Comparison of ENCODE assay signal across 24 mouse cellular contexts in genomic region chr2:71405613-71406012, GRCm38 (mm10). TPM values are rescaled to one million over a fixed set of nuclear protein-coding genes. Genes with fewer than 3 reads are reported as not detected.
A peak's percentile ranks its signal among the peaks of the same experiment; 100 is the strongest.
DNase-seq lines count a peak whose midpoint lies in the region; ATAC-seq and TF ChIP-seq lines count a peak whose summit lies in the region.
"Had no signal": no experiment of that assay in that cellular context is flagged by ENCODE, and none has a peak within 500 bp of the region (broad histone marks: within the 10 kb centered on the region; RNA-seq: fewer than 3 reads in every experiment).

No protein-coding gene starts in this region.

- no peak for TF ChIP-seq EP300 in MEL (IDR thresholded peaks at IDR 0.05; ENCODE audit: low read depth in 1 of 2, low read length in 2 of 2)

- H3K79me2 ChIP-seq in MEL (ENCODE audit: control insufficient read depth, insufficient read depth, low read length, poor library complexity): peaks cover 5% of the 10 kb centered on the region

- no peak for TF ChIP-seq POLR2A in MEL (IDR thresholded peaks at IDR 0.05; ENCODE audit: control insufficient read depth in 1 of 2, insufficient read depth in 1 of 2, low read depth in 1 of 2, low read length in 2 of 2, poor library complexity in 1 of 2)

- H3K4me1 ChIP-seq in MEL (ENCODE audit: control insufficient read depth in 1 of 2, insufficient read depth in 2 of 2, low read length in 2 of 2): peaks cover 2 to 5% of the 10 kb centered on the region in 2 experiments; a peak in 2 of 4 replicates
- no peaks in the 10 kb centered on the region for H3K4me1 ChIP-seq in kidney, embryonic 14.5 days (ENCODE audit: control insufficient read depth, insufficient read depth, low read length)
- H3K4me1 ChIP-seq: embryonic facial prominence, embryonic 15.5 days; heart, embryonic 15.5 days; hindbrain, embryonic 10.5 days had no signal

- no peaks in the 10 kb centered on the region for H3K9me3 ChIP-seq in MEL (replicated peaks; ENCODE audit: insufficient read depth, low read length)
- H3K9me3 ChIP-seq in kidney, embryonic 14.5 days (ENCODE audit: control insufficient read depth, low read length): no peaks in the 10 kb centered on the region
- H3K9me3 ChIP-seq: embryonic facial prominence, embryonic 15.5 days; G1E; heart, embryonic 15.5 days; hindbrain, embryonic 10.5 days had no signal

- H3K4me3 ChIP-seq in MEL (ENCODE audit: control insufficient read depth in 1 of 2, insufficient read depth in 1 of 2, low read depth in 2 of 2, low read length in 2 of 2): peak overlapping the region in 1 of 2 experiments; percentile 38; a peak in 1 of 4 replicates
- H3K4me3 ChIP-seq in kidney, embryonic 14.5 days (ENCODE audit: low read length): no peak overlapping the region
- H3K4me3 ChIP-seq: embryonic facial prominence, embryonic 15.5 days; heart, adult 2 months; heart, embryonic 15.5 days; hindbrain, embryonic 10.5 days had no signal

- peak overlapping the region; percentile 3; the same call in 1 of the 2 replicates for H3K9ac ChIP-seq in MEL (ENCODE audit: control insufficient read depth, low read depth, low read length, poor library complexity, severe bottlenecking)
- no peak overlapping the region for H3K9ac ChIP-seq in kidney, embryonic 14.5 days (ENCODE audit: low read depth, low read length)
- H3K9ac ChIP-seq: embryonic facial prominence, embryonic 15.5 days; heart, embryonic 15.5 days; hindbrain, embryonic 14.5 days had no signal

- H3K27me3 ChIP-seq in MEL (ENCODE audit: control insufficient read depth in 1 of 2, insufficient read depth in 2 of 2, low read length in 2 of 2): no peaks in the 10 kb centered on the region
- H3K27me3 ChIP-seq in kidney, embryonic 14.5 days (ENCODE audit: control insufficient read depth, insufficient read depth, low read length): no peaks in the 10 kb centered on the region
- H3K27me3 ChIP-seq: embryonic facial prominence, embryonic 15.5 days; heart, embryonic 15.5 days; Patski had no signal

- H3K4me2 ChIP-seq in kidney, embryonic 14.5 days (replicated peaks; ENCODE audit: low read depth, low read length): no peak overlapping the region
- H3K4me2 ChIP-seq: embryonic facial prominence, embryonic 15.5 days; heart, embryonic 11.5 days; heart, embryonic 15.5 days; hindbrain, embryonic 14.5 days had no signal

- no peak for TF ChIP-seq CTCF in MEL (IDR thresholded peaks at IDR 0.05 in 2 of 3, conservative IDR thresholded peaks at IDR 0.05 in 1 of 3; ENCODE audit: control insufficient read depth in 1 of 3, insufficient read depth in 1 of 3, low read depth in 2 of 3, low read length in 3 of 3, poor library complexity in 1 of 3, severe bottlenecking in 1 of 3)

- no peak overlapping the region for H3K27ac ChIP-seq in MEL (ENCODE audit: control insufficient read depth, low read depth, low read length)
- no peak overlapping the region for H3K27ac ChIP-seq in kidney, embryonic 14.5 days (ENCODE audit: low read depth, low read length)
- H3K27ac ChIP-seq: embryonic facial prominence, embryonic 15.5 days; heart, adult 2 months; heart, embryonic 15.5 days; hindbrain, embryonic 10.5 days; hindbrain, embryonic 14.5 days had no signal

- H3K36me3 ChIP-seq in MEL (ENCODE audit: control insufficient read depth in 1 of 2, insufficient read depth in 2 of 2, low read length in 2 of 2): peaks cover 24 to 27% of the 10 kb centered on the region in 2 experiments
- peaks cover 33% of the 10 kb centered on the region; the same call in 1 of the 2 replicates for H3K36me3 ChIP-seq in kidney, embryonic 14.5 days (ENCODE audit: control insufficient read depth, insufficient read depth, low read length)

- peak; percentile 54 for DNase-seq in 416B (ENCODE audit: low read depth)
- no peak for DNase-seq in MEL (ENCODE audit: low read depth, low spot score)
- no peak for DNase-seq in spleen, adult 12 weeks (ENCODE audit: low spot score)
- DNase-seq: adrenal gland, adult 2 months; adrenal gland, postnatal 25 days; cerebellum, adult 18-20 months; cerebellum, adult 9-11 months; embryo, embryonic 11 days; gastrocnemius, postnatal 10 days; heart, adult 2 months had no signal

- WGBS in kidney, embryonic 14.5 days: 96% methylated on average over 1 of the region's 1 CpGs

- no peak for TF ChIP-seq RAD21 in MEL (IDR thresholded peaks at IDR 0.05; ENCODE audit: low read depth, low read length)

- peak; percentile 77 for ATAC-seq in granulocyte monocyte progenitor cell, adult 5-6 weeks (replicated peaks; ENCODE audit: poor library complexity, severe bottlenecking)
- ATAC-seq in monocyte, adult 5-6 weeks (replicated peaks; ENCODE audit: insufficient number of reproducible peaks, low FRiP score, low TSS enrichment, poor library complexity, severe bottlenecking): 0 out of 2 replicates have a peak, but pooled peaks have one; percentile 43
- no peak for ATAC-seq in erythroblast, adult 5-6 weeks (replicated peaks; ENCODE audit: low FRiP score, poor library complexity, severe bottlenecking)
- no peak for ATAC-seq in kidney, embryonic 14.5 days (ENCODE audit: low FRiP score, low TSS enrichment)
- ATAC-seq: activated CD4-positive, CD25-positive, alpha-beta regulatory T cell, adult 4 months; forebrain, embryonic 16.5 days; intestine, postnatal 0 days; Patski had no signal

TF ChIP-seq in MEL, 35 proteins besides CTCF, POLR2A, EP300 and RAD21:
- 0 out of 2 replicates have a peak, but pooled peaks have one; percentile 13 for TF ChIP-seq ZNF384 (IDR thresholded peaks at IDR 0.05; ENCODE audit: low read depth, low read length)
- TF ChIP-seq USF2 (IDR thresholded peaks at IDR 0.05; ENCODE audit: borderline replicate concordance in 1 of 2, insufficient read depth in 1 of 2, low read depth in 1 of 2, low read length in 2 of 2): no peak
- peak; percentile 30; the same call in 1 of the 2 replicates for TF ChIP-seq USF1 (IDR thresholded peaks at IDR 0.05; ENCODE audit: low read depth, low read length)

RNA-seq across cellular contexts. Expression of gene Hat1, which starts 16.9 kb away (rescaled TPM):
- total RNA-seq in MEL (2012; rRNA removed): 167 and 190 TPM in 2 replicates
- 100 to 1,000 TPM in 1 of 2 experiments, not detected in 1; 167 TPM for polyA plus RNA-seq in MEL (2012; ENCODE audit: insufficient read depth in 1 of 2, insufficient read length in 2 of 2, low read depth in 1 of 2, low replicate concordance in 2 of 2, missing spikeins in 1 of 2)
- total RNA-seq in granulocyte monocyte progenitor cell, adult 5-6 weeks (2014; fragmentation: Nextera tagmentation): 118 and 134 TPM in 2 replicates
- 194 and 208 TPM in 2 replicates for total RNA-seq in granulocyte monocyte progenitor cell, adult 5-6 weeks (2017)
- 67.0 to 78.5 TPM (median 73.6 TPM) in 3 replicates for total RNA-seq in monocyte, adult 5-6 weeks (2017)
- total RNA-seq in erythroblast, adult 5-6 weeks (2015; ENCODE audit: low replicate concordance): 35.3 and 48.4 TPM in 2 replicates
- total RNA-seq in erythroblast, adult 5-6 weeks (2017; ENCODE audit: low replicate concordance): 43.7 and 65.2 TPM in 2 replicates
- 149 and 192 TPM in 2 replicates for polyA plus RNA-seq in kidney, embryonic 14.5 days (2014; fragmentation: Nextera tagmentation; extraction: Ambion mirVana)

RNA-seq across cellular contexts. Expression of gene Slc25a12, which starts 38.1 kb away (rescaled TPM):
- total RNA-seq in MEL (2012; rRNA removed): 63.2 and 67.4 TPM in 2 replicates
- polyA plus RNA-seq in MEL (2012; ENCODE audit: insufficient read depth in 1 of 2, insufficient read length in 2 of 2, low read depth in 1 of 2, low replicate concordance in 2 of 2, missing spikeins in 1 of 2): 10 to 100 TPM in 1 of 2 experiments, not detected in 1; 98.6 TPM
- total RNA-seq in granulocyte monocyte progenitor cell, adult 5-6 weeks (2014; fragmentation: Nextera tagmentation): 84.9 and 94.5 TPM in 2 replicates
- 81.2 and 93.9 TPM in 2 replicates for total RNA-seq in granulocyte monocyte progenitor cell, adult 5-6 weeks (2017)
- total RNA-seq in monocyte, adult 5-6 weeks (2017): 29.7 to 68.1 TPM (median 37.1 TPM) in 3 replicates
- 5.8 and 11.5 TPM in 2 replicates for total RNA-seq in erythroblast, adult 5-6 weeks (2015; ENCODE audit: low replicate concordance)
- 11.6 and 13.2 TPM in 2 replicates for total RNA-seq in erythroblast, adult 5-6 weeks (2017; ENCODE audit: low replicate concordance)
- 29.8 and 41.6 TPM in 2 replicates for polyA plus RNA-seq in kidney, embryonic 14.5 days (2014; fragmentation: Nextera tagmentation; extraction: Ambion mirVana)

RNA-seq across cellular contexts. Expression of gene Metap1d, which starts 47.5 kb away (rescaled TPM):
- total RNA-seq in MEL (2012; rRNA removed): 14.4 and 19.5 TPM in 2 replicates
- polyA plus RNA-seq in MEL (2012; ENCODE audit: insufficient read depth in 1 of 2, insufficient read length in 2 of 2, low read depth in 1 of 2, low replicate concordance in 2 of 2, missing spikeins in 1 of 2): 10 to 100 TPM in 1 of 2 experiments, not detected in 1; 28.5 TPM
- 20.7 and 50.3 TPM in 2 replicates for total RNA-seq in granulocyte monocyte progenitor cell, adult 5-6 weeks (2014; fragmentation: Nextera tagmentation)
- 17.0 and 25.4 TPM in 2 replicates for total RNA-seq in granulocyte monocyte progenitor cell, adult 5-6 weeks (2017)
- total RNA-seq in monocyte, adult 5-6 weeks (2017): 5.3 to 12.0 TPM (median 5.9 TPM) in 3 replicates
- total RNA-seq in erythroblast, adult 5-6 weeks (2015; ENCODE audit: low replicate concordance): 1.3 and 6.3 TPM in 2 replicates
- total RNA-seq in erythroblast, adult 5-6 weeks (2017; ENCODE audit: low replicate concordance): 5.9 and 8.4 TPM in 2 replicates
- polyA plus RNA-seq in kidney, embryonic 14.5 days (2014; fragmentation: Nextera tagmentation; extraction: Ambion mirVana): 36.8 and 44.9 TPM in 2 replicates

Comparison
In these comparisons a context has a peak if more than half of its experiments do, and no peak if none do; other contexts are left out.
1. ATAC-seq: peak in granulocyte monocyte progenitor cell, adult 5-6 weeks (single experiment) and monocyte, adult 5-6 weeks (single experiment); none in erythroblast, adult 5-6 weeks (single experiment) and kidney, embryonic 14.5 days (single experiment).